Mouse (Mus musculus): ENCODE data around the gene Sowahb. TPM values are rescaled to one million over a fixed set of nuclear protein-coding genes. Genes with fewer than 3 reads are reported as not detected.

The Sowahb gene
- not detected in 2 replicates for total RNA-seq (2014; fragmentation: Nextera tagmentation)
- total RNA-seq (2017): not detected in 2 replicates

DNA sequence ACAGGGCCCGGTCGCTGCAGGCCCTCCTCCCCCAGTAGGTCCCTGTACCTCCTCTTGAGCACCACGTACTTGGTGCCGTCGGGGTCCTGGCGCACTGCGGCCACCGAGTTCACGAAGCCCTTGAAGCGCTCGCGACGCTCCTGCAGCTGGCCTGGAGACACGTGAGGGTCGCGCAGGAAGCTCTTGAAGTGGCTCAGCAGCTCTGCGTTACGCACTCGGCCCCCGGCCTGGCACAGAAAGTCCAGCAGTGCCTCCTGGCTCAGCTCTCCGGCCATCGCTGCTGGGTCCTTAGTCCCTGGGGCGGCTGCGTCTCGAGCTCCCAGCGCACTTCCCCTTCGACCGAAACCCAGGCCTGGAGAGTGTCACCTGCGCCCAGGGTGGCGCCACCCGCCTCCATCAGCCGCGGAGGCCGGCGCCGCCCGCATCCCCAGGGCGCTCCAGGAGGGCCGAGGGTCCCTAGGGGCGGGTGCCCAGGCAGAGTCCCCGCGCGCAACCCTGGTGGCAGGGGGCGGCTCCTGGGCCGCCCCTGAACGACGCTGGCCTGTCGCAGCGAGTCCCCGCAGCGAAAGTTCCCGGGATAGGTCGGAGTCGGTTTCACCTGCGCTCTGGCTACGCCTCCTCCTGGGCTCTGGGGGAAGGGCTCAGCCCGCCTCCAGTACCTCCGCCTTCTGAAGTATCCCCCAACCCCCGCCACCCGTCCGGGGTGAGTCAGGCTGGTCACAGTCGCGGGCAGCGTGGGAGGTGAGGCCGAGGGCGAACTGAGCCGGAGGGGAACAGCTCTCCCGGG lies at the start of gene Sowahb:
TSS of gene Sowahb (minus strand) at position 439 of the 787 bp plus-strand sequence.
- 0 out of 2 replicates have a peak, but pooled peaks have one; percentile 20 for ATAC-seq (replicated peaks; ENCODE audit: low FRiP score, low TSS enrichment, poor library complexity, severe bottlenecking)

DNA sequence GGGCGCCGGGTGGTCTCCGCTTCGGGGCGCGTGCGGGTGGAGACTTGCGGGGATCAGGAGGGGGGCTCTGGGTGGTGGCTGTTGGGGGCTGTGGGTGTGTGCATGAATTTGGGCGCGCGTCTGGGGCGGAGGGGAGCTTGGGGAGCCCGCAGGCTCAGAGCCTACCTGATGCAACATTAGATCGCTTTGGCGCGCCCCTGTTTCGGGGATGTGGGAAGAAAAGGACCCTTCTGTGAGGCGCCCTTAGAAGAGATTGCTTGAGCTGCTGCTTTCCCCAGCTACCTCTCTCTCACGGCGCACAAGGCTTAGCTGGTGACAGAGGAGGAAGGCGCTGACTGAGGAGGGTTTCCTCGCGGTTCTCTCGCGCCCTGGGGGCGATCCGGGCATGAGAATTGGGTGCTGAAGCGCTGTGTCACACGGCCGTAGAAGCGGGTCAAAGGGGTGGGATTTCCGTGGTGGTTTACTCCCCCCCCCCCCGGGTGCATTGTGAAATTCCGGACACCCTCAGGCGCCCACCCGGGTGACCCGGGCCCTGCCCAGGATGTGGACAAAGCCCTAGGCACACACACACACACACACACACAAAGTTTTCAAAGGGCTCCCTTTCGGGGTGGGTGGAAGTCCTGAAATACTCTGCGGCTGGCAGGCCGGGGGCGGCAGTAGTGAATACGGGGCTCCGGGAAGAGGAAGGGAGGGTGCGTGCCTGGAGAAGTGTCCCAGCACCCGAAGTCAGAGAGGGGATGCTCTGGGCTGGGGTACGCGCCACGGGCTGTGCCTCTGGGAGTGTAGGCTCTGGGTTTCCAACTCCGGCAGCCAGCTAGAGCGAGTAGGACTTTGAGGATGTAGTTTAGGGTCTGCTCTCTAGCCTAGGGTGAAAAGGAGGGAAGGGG lies 49.1 kb upstream of the Sowahb start:
- ATAC-seq (replicated peaks; ENCODE audit: low FRiP score, low TSS enrichment, poor library complexity, severe bottlenecking): peak; percentile 18

DNA sequence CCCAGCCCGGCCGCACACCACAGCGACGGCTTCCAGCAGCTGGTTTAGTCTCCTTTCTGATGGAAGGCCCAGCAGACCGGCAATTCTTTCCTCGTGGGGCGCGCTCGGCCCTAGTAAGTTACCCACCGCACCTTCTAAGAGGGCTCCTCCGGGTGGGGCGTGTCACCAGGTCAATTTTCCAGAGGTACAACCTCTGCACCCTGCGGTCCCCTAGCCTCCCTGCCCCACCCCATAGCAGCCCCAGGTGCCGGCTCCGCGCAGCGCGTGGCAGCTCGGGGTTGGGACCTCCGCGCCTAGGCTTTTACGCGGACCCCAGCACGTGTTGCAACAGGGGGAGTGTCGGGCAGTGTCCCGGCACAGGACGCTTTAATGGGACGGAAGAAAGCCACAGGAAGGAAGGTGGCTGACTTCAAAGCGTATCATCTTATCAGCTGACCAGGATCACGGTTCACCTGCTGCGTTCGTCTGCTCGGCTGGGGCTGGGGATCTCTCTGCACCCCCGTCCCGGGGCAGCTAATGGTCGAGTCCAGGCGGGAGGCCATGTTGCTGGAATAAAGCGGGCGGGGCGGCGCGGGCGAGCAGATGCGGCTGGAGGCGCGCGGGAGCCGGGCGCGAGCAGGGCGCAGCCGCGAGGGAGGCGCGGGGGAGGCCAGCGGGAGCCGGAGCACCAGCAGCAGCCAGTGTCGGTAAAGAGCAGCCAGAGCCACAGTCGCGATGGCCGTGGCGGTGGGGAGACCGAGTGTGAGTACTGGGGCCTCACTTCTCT lies 48.2 kb upstream of the Sowahb start, which contains the start of gene Sept11:
TSS of gene Sept11 (plus strand) at position 581 of the 766 bp plus-strand sequence.
- ATAC-seq (replicated peaks; ENCODE audit: low FRiP score, low TSS enrichment, poor library complexity, severe bottlenecking): peak; percentile 92

DNA sequence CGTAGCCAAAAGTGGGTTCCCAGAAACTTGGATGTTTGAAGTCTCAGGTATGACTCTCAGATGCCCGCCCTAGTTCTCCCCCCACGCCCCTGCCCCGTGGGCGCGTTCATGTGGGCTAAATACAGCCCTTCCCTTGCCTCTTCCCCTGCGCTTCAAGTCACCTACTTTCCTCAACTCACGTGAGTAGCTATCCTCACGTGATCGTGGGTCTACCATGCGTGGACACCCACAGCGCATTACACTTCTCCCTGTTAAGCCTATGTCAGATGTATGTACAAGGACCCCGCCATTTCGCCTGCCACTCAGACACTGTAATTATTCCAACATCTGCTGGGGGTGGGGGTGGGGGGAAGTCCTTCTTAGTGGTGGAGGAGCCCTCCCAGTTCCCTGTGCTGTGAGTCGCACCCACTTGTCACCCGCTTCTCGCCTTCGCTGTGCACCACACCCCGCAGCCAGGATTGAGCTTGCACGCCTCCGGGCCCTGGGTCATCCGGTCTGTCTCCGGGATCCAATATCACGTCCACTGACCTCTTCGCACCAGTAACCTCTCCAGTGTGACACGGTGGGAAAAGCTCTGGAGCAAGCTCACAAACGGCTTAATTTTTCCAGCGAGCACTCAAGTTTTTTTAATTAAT lies 47.4 kb upstream of the Sowahb start:
- ATAC-seq (replicated peaks; ENCODE audit: low FRiP score, low TSS enrichment, poor library complexity, severe bottlenecking): peak; percentile 39; the same call in 1 of the 2 replicates

DNA sequence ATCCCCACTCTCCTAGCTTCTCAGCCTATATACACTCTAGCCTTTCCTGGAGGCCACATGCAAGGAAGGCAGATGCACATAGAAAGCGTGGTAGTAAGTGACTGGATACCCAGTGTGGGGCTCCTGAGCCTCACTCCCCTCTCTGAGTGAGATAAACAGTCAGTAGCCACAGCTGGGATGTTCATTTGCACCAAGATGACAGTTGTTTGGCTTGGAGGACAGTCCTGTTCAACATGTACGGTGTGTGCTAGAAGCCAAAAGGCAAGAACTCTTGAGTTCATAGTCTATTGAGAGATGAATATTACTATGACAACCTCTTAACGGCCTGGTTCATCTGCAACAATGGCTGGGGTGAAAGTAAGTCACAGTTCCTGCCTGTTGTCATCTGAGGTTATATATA lies 46.4 kb upstream of the Sowahb start:
- ATAC-seq (replicated peaks; ENCODE audit: low FRiP score, low TSS enrichment, poor library complexity, severe bottlenecking): no peak

DNA sequence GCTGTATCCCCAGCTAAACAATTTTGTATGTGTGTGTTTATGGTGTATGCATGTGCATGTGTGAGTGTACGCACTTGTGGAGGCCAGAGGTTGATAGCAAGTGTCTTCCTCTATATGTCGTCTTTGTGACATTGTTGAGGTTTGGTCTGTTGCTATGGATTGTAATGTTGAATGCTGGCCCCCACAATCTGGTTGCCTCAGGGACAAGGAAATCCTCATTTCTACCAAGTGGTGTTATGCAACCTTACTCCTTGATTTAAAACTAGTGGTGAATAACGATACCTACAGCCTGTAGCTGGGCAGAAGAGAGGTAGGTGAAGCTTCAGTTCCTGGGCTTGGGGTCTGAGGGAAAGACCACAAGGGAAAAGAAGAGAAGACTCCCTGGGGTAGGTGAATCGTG lies 41.1 kb upstream of the Sowahb start:
- no peak for ATAC-seq (replicated peaks; ENCODE audit: low FRiP score, low TSS enrichment, poor library complexity, severe bottlenecking)

DNA sequence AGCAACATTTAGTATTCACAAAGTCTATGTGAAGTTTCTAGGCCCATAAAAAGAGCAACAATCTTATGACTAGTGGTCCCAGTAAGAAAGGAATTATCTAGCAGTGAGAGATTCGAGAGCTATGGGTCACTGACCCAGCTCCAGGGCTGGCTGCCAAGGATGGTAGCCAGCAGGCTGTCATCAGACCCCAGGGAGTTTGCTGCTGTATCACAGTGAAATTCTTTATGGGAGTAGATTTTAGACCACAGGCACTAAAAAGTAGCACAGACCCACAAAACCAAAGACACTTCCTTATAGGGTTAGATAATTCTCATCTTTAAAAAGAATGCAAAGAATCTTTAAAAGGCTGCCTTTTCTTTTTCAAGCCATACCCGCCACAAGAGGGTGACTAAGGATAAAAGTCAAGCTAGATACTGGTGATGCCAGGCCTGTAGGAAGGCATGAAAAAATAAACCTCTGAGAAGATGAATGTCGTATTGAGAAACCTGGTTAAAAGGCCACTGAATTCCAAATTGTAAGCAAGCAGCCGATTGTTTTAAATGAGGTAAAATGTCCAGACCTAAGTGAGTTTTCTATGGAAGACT lies 40.3 kb upstream of the Sowahb start:
- no peak for ATAC-seq (replicated peaks; ENCODE audit: low FRiP score, low TSS enrichment, poor library complexity, severe bottlenecking)

DNA sequence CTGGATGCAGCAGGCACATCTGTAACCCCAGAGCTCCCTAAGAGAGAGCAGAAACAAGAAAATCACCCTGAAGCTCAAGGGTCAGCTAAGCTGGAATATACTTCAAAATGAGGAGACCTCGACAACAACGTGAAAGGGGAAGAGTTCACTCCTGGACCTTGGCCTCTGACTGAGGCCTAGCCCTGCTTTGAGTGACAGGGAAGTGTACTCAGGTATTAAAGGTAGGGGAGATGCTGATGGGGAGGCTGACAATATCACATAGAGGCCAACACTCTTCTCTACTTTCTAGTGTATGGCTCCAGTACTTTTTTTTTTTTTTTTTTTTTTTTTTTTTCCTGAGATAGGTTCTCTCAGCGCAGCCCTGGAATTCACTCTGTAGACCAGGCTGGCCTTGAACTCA lies 34.8 kb upstream of the Sowahb start:
- ATAC-seq (replicated peaks; ENCODE audit: low FRiP score, low TSS enrichment, poor library complexity, severe bottlenecking): no peak

DNA sequence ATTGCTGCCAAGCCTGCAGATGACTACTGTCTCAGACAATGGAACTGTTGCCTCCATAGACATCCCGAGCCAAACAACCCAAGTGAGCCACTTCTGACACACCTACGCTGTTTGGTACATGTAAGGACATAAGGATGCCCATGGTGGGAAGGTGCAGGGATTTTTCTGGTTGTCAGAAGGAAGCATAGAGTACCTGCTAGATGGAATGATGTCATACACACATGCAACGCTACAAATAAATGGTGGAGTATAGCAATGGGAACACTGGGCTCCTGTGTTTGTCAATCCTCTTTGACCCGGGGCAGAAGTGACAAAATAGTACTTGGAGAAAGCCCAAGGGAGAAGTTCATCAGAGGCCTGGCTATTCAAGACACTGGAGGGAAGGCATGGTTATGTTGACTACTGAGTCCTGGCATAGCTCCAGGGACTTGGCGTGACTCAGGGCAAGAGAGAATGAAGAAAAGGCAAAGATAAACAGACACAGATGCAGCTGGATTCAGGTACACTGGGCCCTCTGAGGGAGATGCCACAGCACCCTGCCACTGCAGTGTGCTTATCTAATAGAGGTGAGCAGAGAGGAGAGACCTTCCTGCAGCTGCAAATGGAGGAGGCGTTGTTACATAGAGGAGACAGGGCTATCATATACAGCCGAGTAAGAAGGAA lies 33.0 kb upstream of the Sowahb start:
- ATAC-seq (replicated peaks; ENCODE audit: low FRiP score, low TSS enrichment, poor library complexity, severe bottlenecking): peak; percentile 90

DNA sequence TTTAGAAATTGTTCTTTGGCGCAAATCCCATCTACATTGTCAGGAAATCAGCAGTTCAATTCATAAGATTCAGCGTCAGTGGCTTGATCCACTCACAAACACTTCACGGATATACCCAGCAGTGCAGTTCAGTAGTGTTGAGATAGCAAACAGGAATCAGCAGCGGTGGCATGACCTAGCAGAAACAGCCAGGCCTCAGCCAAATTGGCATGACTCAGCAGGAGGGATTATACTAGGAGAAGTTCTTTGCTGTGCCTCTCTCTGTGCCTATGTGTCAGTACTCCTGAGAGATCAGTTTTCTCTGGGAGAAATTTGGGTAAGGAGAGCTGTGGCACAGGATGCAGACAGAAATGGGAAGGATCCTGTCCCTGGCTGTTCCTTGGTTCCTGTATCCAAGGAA lies 16.0 kb upstream of the Sowahb start:
- 0 out of 2 replicates have a peak, but pooled peaks have one; percentile 30 for ATAC-seq (replicated peaks; ENCODE audit: low FRiP score, low TSS enrichment, poor library complexity, severe bottlenecking)

DNA sequence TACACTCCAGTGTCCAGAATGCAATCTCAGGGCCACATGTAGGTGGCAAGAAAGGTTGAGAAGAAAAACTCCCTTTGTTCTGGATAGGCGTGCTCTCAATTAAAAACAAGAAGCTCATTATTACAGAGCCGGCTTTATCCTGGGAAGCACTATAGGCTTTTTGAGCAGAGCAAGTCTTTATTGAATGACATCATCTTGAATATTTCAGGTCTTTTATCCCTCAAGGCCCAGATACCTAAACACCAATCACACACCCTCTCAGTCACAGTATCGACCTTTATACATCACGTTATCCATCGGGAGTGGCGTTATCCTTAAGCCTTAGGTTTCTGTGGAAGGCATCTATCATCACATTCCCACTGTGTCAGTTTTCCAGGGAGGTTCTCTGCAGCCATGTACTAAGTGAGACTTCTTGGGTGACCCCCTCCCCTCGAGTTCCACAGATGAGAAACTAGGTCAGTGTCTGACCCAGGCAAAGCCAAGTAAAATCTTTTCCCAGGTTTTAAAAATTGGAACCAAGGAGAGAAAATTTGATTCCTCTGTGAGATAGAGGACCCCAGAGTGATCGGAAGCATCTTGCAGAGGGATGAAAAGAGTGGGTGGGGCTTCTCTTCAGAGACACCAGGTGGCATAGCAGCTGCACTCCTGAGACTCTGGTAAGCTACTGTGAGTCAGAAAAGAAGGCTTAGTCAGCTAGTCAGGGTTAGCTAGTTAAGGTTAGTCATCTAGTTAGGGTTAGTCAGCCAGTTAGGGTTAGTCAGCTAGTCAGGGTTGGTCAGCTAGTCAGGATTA lies 9.0 kb upstream of the Sowahb start:
- ATAC-seq (replicated peaks; ENCODE audit: low FRiP score, low TSS enrichment, poor library complexity, severe bottlenecking): no peak

DNA sequence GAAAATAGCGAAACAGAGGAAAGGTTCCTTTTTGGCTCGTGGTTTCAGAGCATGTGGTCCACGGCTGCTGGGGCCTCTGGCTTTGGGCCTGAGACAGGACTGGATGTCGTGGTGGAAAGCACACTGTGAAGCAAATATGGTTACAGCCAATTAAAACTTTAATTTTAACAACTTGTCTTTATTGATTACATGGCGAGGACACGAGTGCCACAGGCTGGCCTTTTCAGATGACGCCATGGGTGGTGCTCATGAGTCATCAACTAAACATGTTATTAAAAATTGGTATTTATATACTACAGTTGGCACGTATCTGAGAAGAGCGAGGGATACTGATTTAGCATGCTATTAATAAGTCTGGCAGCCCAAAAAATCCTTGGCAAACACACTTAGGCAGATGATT lies 7.1 kb upstream of the Sowahb start:
- ATAC-seq (replicated peaks; ENCODE audit: low FRiP score, low TSS enrichment, poor library complexity, severe bottlenecking): no peak

DNA sequence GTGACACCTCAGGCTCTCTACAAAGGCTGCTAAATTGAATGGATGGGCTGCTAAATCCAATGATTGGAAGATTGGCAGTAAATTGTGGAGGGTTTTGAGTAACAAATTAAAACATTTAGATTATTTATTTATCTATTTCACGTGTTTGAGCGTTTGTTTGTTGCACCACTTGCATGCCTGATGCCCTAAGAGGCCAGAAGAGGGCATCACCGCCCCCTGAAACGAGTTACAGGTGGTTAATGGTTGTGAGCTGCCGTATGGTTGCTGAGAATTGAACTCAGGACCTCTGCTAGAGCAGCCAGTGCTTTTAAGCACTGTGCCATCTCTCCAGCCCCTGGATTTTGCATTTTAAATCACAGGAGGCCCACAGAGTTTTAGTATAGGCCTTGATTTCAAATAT lies 6.2 kb upstream of the Sowahb start:
- ATAC-seq (replicated peaks; ENCODE audit: low FRiP score, low TSS enrichment, poor library complexity, severe bottlenecking): no peak

DNA sequence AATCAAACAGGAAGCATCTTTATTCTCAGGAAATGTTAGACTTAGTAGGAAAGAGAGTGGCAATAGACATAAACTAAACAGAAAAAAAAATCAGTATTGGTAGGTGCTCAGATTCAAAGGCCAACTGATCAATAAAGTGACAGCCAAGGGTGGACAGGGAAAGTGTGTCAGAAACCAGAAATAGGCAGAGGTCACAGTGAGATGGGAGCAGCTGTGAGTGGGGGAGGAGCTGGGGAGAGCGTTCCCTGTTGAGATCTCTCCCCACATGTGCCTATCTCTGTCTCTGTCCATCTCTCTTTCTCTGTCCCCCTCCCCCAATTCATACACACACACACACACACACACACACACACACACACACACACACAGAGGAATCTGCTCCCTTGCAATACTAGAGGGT lies 5.1 kb upstream of the Sowahb start:
- ATAC-seq (replicated peaks; ENCODE audit: low FRiP score, low TSS enrichment, poor library complexity, severe bottlenecking): no peak

DNA sequence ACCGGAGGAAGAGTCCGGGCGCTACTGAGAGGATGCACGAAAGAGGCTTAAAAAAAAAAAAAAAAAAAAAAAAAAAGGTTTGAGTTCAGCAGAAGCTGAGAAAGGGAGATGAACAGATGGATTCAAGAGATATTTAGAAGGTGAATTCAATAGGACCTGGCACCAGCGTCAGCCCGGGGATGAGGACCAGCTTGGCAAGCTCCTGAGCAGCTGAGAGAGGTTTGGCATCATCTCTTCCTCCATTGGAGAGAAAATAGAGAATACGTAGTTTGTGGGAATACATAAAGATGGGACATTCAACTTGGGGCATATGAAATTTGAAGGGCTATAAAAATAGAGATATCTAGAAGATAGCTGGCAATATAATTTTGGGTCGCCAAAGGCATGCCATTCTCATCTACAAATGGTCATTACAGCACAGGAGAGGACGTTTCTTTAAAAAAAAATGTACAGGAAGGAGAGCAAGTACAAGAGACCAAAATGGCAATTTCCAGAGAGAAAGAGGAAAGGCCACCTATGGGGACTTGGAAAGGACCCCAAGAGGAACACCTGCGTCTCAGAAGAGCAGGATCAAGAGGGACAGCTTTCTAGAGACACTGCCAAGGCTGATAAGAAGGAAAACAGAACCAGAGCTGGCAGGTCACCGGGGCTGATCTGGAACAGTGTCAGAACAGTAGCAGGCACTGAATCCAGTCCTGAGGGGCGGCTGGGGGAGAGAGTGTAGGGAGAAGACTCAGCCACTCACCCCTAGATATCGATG lies 3.8 kb upstream of the Sowahb start:
- no peak for ATAC-seq (replicated peaks; ENCODE audit: low FRiP score, low TSS enrichment, poor library complexity, severe bottlenecking)

DNA sequence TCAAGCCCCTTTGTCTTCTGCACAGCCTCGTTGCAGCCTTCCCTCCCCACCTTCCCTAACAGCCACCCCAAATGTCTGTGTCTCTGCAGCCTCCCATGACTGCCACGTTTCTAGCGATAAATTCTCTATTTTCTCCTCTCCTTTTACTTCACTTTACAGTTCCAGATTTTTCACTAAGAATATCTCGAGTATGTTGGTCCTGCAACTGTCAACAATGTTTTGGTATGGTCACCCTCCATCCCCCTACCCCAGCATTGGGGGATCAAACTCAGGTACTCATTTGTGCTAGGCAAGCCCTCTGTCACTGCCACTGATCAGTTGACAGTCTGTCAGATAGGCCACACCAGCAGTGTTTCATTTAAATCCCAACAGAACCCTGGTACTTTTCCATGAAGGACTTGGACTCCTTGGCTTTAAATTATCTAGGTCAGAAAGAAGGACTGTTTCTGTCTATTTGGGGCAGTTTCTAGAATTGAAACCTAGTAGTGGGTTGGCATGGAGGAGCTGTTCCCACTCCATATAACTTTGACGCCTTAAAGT lies 1.6 kb upstream of the Sowahb start:
- no peak for ATAC-seq (replicated peaks; ENCODE audit: low FRiP score, low TSS enrichment, poor library complexity, severe bottlenecking)

DNA sequence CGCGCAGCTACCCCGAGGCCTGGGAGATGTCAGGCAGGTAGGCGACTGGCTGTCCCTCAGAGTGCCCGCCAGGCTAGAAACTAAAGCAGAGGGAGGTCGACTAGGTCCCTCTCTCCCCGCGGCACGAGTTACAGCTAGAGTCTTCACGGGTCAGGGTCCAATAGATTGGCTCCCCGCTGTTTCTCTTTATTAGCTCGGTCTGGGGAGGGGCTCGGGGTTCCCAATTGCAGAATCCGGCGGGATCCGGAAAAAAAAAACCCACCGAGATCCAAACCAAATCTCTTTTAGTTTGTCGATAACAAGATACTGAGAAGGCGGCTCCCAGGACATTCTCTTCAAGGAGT lies 521 bp upstream of the Sowahb start:
- 0 out of 2 replicates have a peak, but pooled peaks have one; percentile 24 for ATAC-seq (replicated peaks; ENCODE audit: low FRiP score, low TSS enrichment, poor library complexity, severe bottlenecking)

All from megakaryocyte-erythroid progenitor cell, adult 5-6 weeks (primary cell).